Mouse (Mus musculus) testis, postnatal 14 days (tissue): Measurements from ENCODE around the gene Gpatch4.

Source experiments
- DNase-seq: peaks from one replicate; pipeline ENCODE4 v3.0.0; 2021; ENCODE audit warnings: low spot score

The Gpatch4 gene

GRCm38 (mm10) chr3:88042661-88043421 is at the start of gene Gpatch4:
Gene Gpatch4 (plus strand): TSS chr3:88043108.
- DNase-seq = peak; percentile 89

- no peak for DNase-seq
Observed at GRCm38 (mm10) chr3:87993436-87993835, 49.5 kb upstream of the Gpatch4 start.

- no peak for DNase-seq
Observed at GRCm38 (mm10) chr3:87995331-87995730, 47.6 kb upstream of the Gpatch4 start.

- no peak for DNase-seq
Observed at GRCm38 (mm10) chr3:87996401-87996800, 46.5 kb upstream of the Gpatch4 start.

- no peak for DNase-seq
Observed at GRCm38 (mm10) chr3:87996971-87997614, 45.8 kb upstream of the Gpatch4 start.

GRCm38 (mm10) chr3:87998747-87999146 is 44.2 kb upstream of the Gpatch4 start:
- no peak for DNase-seq

- DNase-seq = no peak
Observed at GRCm38 (mm10) chr3:87999243-87999895, 43.5 kb upstream of the Gpatch4 start.

GRCm38 (mm10) chr3:88000181-88000580 is 42.7 kb upstream of the Gpatch4 start, which contains the start of gene Bcan:
Gene Bcan (minus strand): TSS chr3:88000230.
- DNase-seq = no peak

GRCm38 (mm10) chr3:88000816-88001595 is 41.9 kb upstream of the Gpatch4 start:
- peak; percentile 56 for DNase-seq

- no peak for DNase-seq
Observed at GRCm38 (mm10) chr3:88002291-88002976, 40.5 kb upstream of the Gpatch4 start.

- peak; percentile 65 for DNase-seq
Observed at GRCm38 (mm10) chr3:88005822-88006786, 36.8 kb upstream of the Gpatch4 start.

GRCm38 (mm10) chr3:88010634-88011265 is 32.2 kb upstream of the Gpatch4 start:
- DNase-seq = no peak

GRCm38 (mm10) chr3:88022322-88023191 is 20.4 kb upstream of the Gpatch4 start:
- DNase-seq = peak; percentile 91

GRCm38 (mm10) chr3:88023192-88024074 is 19.5 kb upstream of the Gpatch4 start:
- no peak for DNase-seq

GRCm38 (mm10) chr3:88026823-88027222 is 16.1 kb upstream of the Gpatch4 start:
- DNase-seq = no peak

GRCm38 (mm10) chr3:88027434-88028186 is 15.3 kb upstream of the Gpatch4 start, which contains the start of gene Hapln2:
Gene Hapln2 (minus strand): TSS chr3:88027583.
- no peak for DNase-seq
